Mouse (Mus musculus) embryonic fibroblast, embryonic 13.5 days (primary cell): ENCODE measurements around the gene Mtus2.

Experiments
- CTCF ChIP-seq: IDR thresholded peaks from 2 replicates; pipeline ENCODE4 v1.5.1; 2011; ENCODE audit warnings: mild to moderate bottlenecking, control low read depth, low read length, moderate library complexity, borderline replicate concordance; ENCODE audit not compliant: insufficient read depth
- POLR2A ChIP-seq: IDR thresholded peaks from 2 replicates; pipeline ENCODE4 v1.6.1; 2011; ENCODE audit warnings: low read depth, mild to moderate bottlenecking, control low read depth, low read length, moderate library complexity

- no peak for TF ChIP-seq CTCF
- no peak for TF ChIP-seq POLR2A
These were observed 398.7 kb downstream of the Mtus2 start for GRCm38 (mm10) chr5:148355822-148356221.
